Mouse (Mus musculus) C2C12 (cell line): ENCODE measurements around the gene Tnfrsf19. TPM values are rescaled to one million over a fixed set of nuclear protein-coding genes. Genes with fewer than 3 reads are reported as not detected.

Experiments
- H3K27me3 ChIP-seq: one replicate; pipeline ENCODE4 v1.6.1; 2011; ENCODE audit not compliant: control insufficient read depth, insufficient read depth, insufficient read length
- H3K36me3 ChIP-seq: one replicate; pipeline ENCODE4 v1.6.1; 2011; ENCODE audit not compliant: control insufficient read depth, insufficient read depth
- H3K4me3 ChIP-seq: one replicate; pipeline ENCODE4 v1.5.1; 2011; ENCODE audit warnings: mild to moderate bottlenecking, control low read depth; ENCODE audit not compliant: poor library complexity, insufficient read depth, severe bottlenecking
- H3K79me2 ChIP-seq: one replicate; pipeline ENCODE4 v1.6.1; 2011; ENCODE audit not compliant: control insufficient read depth, insufficient read depth
- H3K79me3 ChIP-seq: one replicate; pipeline ENCODE4 v1.6.1; 2011; ENCODE audit warnings: low read depth, control low read depth
- H3ac ChIP-seq: one replicate; pipeline ENCODE3; 2011; ENCODE audit warnings: low read depth; ENCODE audit not compliant: control insufficient read depth, insufficient read length
- CEBPB ChIP-seq: IDR thresholded peaks from one replicate; pipeline ENCODE4 v1.6.1; 2011; ENCODE audit warnings: low read depth, mild to moderate bottlenecking, control low read depth, moderate library complexity
- CTCF ChIP-seq: IDR thresholded peaks from one replicate; pipeline ENCODE4 v1.5.1; 2011; ENCODE audit not compliant: control insufficient read depth, insufficient read depth, insufficient read length
- FOSL1 ChIP-seq: IDR thresholded peaks from one replicate; pipeline ENCODE4 v1.8.0; 2011; ENCODE audit warnings: mild to moderate bottlenecking, low read length; ENCODE audit not compliant: poor library complexity, insufficient read depth, severe bottlenecking
- MAX ChIP-seq: IDR thresholded peaks from one replicate; pipeline ENCODE4 v1.6.1; 2011; ENCODE audit warnings: mild to moderate bottlenecking, control low read depth
- MYOD1 ChIP-seq: IDR thresholded peaks from one replicate; pipeline ENCODE4 v1.6.1; 2011; ENCODE audit warnings: low read depth; ENCODE audit not compliant: control insufficient read depth, insufficient read length
- MYOG ChIP-seq: IDR thresholded peaks from one replicate; pipeline ENCODE4 v1.6.1; 2011; ENCODE audit not compliant: control insufficient read depth, insufficient read length; ENCODE audit errors: extremely low read depth
- USF1 ChIP-seq: IDR thresholded peaks from one replicate; pipeline ENCODE4 v1.6.1; 2011; ENCODE audit warnings: low read depth, mild to moderate bottlenecking, control low read depth, moderate library complexity
- polyA plus RNA-seq: library from polyadenylated mRNA; unstranded; fragments of >200 nt; fragmentation: generic; extraction: Trizol; gene quantifications from one replicate; pipeline ENCODE4 v1.2.1, GENCODE M21; 2012; ENCODE audit warnings: missing spikeins

Gene Tnfrsf19
- polyA plus RNA-seq, 1 experiment: not detected

DNA sequence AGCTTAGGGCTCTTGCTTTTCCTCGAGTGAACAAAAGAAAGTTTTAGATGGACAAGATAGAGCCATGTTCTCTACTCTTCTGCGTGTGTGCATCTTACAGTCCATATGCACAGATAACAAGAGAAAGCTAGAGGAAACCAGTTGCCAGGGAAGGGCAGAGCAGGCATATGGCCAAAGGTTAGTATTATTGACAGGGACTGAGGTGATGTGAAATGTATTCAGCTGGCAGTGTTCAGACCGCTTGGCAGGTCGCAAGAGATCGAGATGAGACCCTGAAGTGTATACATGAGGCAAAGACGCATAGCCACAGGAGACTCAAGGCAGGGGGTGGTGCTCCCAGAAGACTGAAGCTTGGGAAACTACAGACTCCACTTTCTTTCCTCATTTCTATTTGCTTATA is 62.0 kb downstream of the Tnfrsf19 start:
- no peaks in the 10 kb centered on the region for H3K36me3 ChIP-seq
- TF ChIP-seq MYOG (no peak), FOSL1 (no peak), MYOD1 (no peak), CEBPB (no peak), MAX (no peak), CTCF (no peak), USF1 (no peak)

DNA sequence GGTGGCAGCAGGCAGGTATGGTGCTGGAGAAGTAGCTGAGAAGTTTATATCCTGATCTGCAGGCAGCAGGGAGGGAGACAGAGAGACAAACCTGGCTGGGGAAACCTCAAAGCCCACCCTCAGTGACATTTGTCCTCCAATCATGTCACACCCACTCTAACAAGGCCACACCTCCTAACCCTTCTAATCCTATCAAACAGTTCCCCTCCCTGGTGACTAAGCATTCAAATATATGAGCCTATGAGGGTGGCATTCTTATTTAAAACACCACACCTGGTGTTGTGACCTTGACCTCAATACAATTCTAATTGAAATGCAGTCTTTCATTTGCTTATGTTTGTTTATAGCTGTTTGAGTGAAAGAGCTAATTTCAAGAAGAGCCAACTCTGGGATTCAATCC is 64.2 kb downstream of the Tnfrsf19 start:
- no peaks in the 10 kb centered on the region for H3K79me2 ChIP-seq
- no peaks in the 10 kb centered on the region for H3K79me3 ChIP-seq
- no peak overlapping the region for H3K4me3 ChIP-seq
- peaks cover 11% of the 10 kb centered on the region for H3K27me3 ChIP-seq
- TF ChIP-seq MYOD1: no peak
- no peak for TF ChIP-seq USF1
- TF ChIP-seq MAX: no peak
- TF ChIP-seq CTCF: no peak
- TF ChIP-seq FOSL1: no peak
- no peak for TF ChIP-seq CEBPB
- no peak for TF ChIP-seq MYOG
- no peaks in the 10 kb centered on the region for H3K36me3 ChIP-seq
- H3ac ChIP-seq: no peak overlapping the region

More for the DNA sequence above, 62.0 kb downstream of the Tnfrsf19 start:
- no peaks in the 10 kb centered on the region for H3K79me3 ChIP-seq
- H3K79me2 ChIP-seq: no peaks in the 10 kb centered on the region
- no peak overlapping the region for H3K4me3 ChIP-seq
- H3K27me3 ChIP-seq: peaks cover 10% of the 10 kb centered on the region
- H3ac ChIP-seq: no peak overlapping the region

DNA sequence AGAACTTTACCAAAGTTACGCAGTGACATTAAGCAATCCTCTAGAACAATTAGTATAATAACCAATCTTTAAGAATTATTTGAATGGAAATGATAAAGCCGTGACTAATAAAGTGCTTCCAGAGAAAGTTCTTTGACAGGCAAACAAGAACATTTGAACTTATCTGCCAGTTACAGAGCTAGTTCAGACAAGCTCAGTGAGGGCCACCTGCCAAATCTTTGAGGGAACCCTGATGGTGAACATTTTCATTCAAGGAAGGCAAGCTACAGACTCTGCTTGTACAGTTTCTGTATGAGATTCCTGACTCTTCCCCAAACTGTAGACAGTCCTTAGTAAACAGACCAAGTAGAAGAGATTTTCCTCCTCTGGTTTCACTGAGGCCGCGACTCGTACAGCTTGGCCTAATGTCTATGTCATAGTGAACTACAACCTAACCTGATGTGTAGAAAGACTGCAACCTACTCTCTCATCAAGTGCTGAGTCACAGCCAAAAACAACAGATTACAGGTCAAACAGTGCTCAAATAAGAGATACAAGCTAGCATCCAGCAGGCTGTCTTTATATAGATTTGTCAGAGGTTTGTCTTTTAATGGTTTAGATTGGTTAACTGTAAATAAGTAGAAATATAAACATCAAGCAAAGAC is 65.9 kb downstream of the Tnfrsf19 start:
- TF ChIP-seq MYOG (no peak), USF1 (no peak), MAX (no peak), MYOD1 (no peak), FOSL1 (no peak), CTCF (no peak)
- H3K27me3 ChIP-seq: peaks cover 17% of the 10 kb centered on the region
- no peaks in the 10 kb centered on the region for H3K79me3 ChIP-seq
- H3ac ChIP-seq: no peak overlapping the region
- no peaks in the 10 kb centered on the region for H3K36me3 ChIP-seq
- no peak overlapping the region for H3K4me3 ChIP-seq
- H3K79me2 ChIP-seq: no peaks in the 10 kb centered on the region

DNA sequence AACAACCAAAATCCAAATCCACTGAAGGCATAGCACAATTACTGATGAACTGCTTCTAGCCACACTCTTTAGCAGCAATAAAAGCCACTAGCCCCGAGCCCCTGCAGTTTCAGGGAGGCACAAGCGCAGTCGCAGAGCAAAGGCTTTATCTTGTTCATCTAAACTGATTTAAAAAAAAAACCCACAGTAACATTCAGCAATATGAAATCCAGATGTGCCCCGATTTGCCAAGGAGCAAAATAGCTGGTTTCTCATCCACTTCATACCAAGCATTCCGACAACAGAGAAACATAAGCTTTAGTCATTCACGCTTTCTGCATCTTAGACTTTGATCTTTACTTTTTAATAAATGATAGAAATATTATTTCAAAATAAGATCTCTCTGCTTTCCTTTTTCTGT is 68.2 kb downstream of the Tnfrsf19 start:
- H3K79me2 ChIP-seq: no peaks in the 10 kb centered on the region
- no peaks in the 10 kb centered on the region for H3K79me3 ChIP-seq
- TF ChIP-seq CEBPB (no peak), MYOG (no peak), FOSL1 (no peak), CTCF (no peak), USF1 (no peak)
- no peak overlapping the region for H3ac ChIP-seq
- H3K4me3 ChIP-seq: no peak overlapping the region
- H3K36me3 ChIP-seq: no peaks in the 10 kb centered on the region
- H3K27me3 ChIP-seq: peaks cover 20% of the 10 kb centered on the region

DNA sequence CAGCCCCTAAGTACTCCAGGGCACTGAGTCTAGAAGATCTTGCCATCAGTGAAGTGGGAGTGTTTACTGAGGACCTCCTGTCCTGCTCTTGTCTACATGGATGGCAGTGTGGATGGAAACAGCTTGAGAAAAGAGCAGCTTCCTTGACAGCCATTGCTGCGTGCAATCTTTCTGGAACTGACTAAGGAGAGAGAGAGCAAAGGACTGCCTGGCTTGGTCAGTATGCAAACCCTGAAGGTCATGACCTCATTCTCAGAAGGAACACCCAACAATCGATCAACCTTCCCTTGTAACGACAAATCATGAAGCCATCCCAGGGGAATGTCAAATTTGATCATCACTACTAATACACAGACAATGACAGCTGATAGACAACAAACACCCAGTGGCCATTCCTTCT is 70.1 kb downstream of the Tnfrsf19 start:
- no peak overlapping the region for H3ac ChIP-seq
- no peaks in the 10 kb centered on the region for H3K79me2 ChIP-seq
- TF ChIP-seq FOSL1 (no peak), MYOG (no peak), MAX (no peak), CTCF (no peak), USF1 (no peak), CEBPB (no peak), MYOD1 (no peak)
- H3K79me3 ChIP-seq: no peaks in the 10 kb centered on the region
- peaks cover 25% of the 10 kb centered on the region for H3K27me3 ChIP-seq
- H3K36me3 ChIP-seq: no peaks in the 10 kb centered on the region
- H3K4me3 ChIP-seq: no peak overlapping the region

DNA sequence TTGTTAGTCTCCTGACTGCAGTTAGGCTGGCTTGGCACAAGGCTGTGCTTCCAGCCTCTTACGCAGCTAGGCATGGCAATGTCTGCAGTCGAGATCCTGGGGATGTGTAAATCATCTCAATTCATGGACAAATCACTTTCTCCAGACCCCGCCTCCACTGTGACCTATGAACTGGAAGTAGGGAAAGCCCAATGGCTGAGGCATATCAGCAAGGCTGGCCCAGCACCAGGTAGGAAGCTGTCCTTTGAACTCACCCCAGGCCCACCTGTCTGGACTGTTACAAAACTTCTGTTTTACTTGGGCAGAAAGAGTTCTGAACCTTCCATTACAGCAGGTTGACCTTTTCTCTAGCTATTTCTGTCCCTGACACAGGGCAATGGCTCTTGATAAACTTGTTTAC is 70.6 kb downstream of the Tnfrsf19 start:
- TF ChIP-seq USF1 (no peak), MAX (no peak), CEBPB (no peak), FOSL1 (no peak), CTCF (no peak), MYOD1 (no peak), MYOG (no peak)
- no peaks in the 10 kb centered on the region for H3K79me2 ChIP-seq
- H3K36me3 ChIP-seq: no peaks in the 10 kb centered on the region
- no peak overlapping the region for H3ac ChIP-seq
- peaks cover 25% of the 10 kb centered on the region for H3K27me3 ChIP-seq
- no peak overlapping the region for H3K4me3 ChIP-seq
- H3K79me3 ChIP-seq: no peaks in the 10 kb centered on the region
